Mouse (Mus musculus): ENCODE results near the gene Tmem239.

DNA sequence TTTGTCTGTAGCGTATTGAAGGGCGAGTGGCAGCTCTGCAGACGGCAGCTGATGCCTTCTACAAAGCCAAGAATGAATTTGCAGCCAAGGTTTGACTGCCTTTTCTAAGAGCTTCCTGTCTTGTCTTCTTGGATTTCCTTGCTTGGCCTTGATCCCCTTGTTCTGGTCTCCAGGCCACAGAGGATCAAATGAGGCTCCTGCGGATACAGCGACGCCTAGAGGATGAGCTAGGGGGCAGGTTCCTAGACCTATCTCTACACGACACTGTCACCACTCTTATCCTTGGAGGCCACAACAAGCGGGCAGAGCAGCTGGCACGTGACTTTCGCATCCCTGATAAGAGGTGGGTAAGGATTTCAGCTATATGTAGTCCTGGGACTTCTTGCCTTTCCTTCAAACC is 35.9 kb downstream of the Tmem239 start:
- TF ChIP-seq EP300 (IDR thresholded peaks at IDR 0.05; ENCODE audit: low read depth) (no peak), CTCF (IDR thresholded peaks at IDR 0.05; ENCODE audit: low read depth) (peak; percentile 62)

Measured in liver, postnatal 0 days (tissue).